Mouse (Mus musculus) cerebellum, postnatal 10 days (tissue): ENCODE measurements around the gene Cldn34a.
"Not testable (repeated sequence)": the region's sequence is repeated elsewhere in the genome, so short reads cannot be mapped to it uniquely, and the experiment has no call there.

Experiments
- DNase-seq, 2 experiments: peaks; one replicate each; pipeline ENCODE4 v3.0.0; 2021; ENCODE audit warnings: mixed read lengths in 2 of 2

The Cldn34a gene

GRCm38 (mm10) chrX:152563034-152563433 lies at the start of gene Cldn34a:
TSS of gene Cldn34a (plus strand) at chrX:152563334.
- DNase-seq, result no peak

DNA sequence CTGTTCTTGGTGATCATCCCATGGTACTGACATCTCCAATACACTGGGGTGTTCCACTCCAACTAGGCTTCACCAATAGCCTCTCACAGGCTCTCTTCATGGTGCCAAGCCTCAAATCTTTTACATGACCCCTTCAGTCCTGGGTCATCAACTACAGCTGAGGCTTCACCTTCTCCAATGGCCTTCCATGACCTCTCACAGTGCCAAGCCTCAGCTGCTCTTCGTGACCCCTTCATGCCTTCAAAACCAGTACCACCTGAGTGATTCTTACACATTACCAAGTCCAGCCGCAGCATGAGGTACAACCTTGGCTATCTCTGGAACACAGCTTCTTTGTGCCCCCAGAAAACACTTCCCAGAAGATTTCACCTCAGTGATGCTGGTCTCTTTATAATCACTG lies 44.5 kb upstream of the Cldn34a start:
- DNase-seq, result not testable (repeated sequence)

- no peak for DNase-seq
Observed at GRCm38 (mm10) chrX:152545736-152546135, 17.4 kb upstream of the Cldn34a start.

DNA sequence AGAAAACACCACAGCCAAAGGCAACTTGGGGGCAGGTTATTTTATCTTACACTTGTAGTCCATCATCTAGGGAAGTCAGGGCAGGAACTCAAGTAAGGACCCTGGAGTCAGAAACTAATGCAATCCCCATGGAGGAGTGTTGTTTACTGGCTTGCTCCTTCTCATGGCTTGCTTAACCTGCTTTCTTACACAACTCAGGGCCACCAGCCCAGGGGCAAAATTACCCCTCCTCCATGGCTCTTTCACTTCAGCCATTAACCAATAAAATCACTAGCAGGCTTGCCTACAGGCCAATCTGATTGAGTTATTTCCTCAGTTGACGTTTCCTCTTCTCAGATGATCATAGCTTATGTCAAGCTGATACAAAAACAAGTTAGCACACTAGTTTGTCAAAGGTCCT lies 15.0 kb upstream of the Cldn34a start:
- no peak for DNase-seq

DNA sequence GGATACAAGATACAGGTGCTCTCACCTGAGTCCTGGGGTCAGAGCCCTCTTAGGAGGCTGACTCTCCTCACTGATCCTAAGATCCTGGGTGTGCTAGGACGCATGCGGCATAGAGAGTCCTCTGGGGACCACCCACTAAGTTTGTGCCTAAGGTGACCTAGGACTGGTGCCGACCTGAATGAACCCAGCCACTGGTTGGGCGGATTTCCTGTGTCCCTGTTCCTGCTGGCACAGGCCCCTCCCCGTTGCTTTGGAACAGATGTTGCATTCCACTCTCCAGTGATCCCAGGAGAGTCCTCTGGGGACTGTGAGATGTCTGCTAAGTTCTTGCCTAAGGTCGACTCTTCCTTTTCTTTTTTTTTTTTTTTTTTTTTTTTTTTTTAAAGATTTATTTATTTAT lies 5.7 kb upstream of the Cldn34a start:
- DNase-seq, result no peak
